Mouse (Mus musculus) liver, postnatal 0 days (tissue): ENCODE data around the gene Capzb. TPM values are rescaled to one million over a fixed set of nuclear protein-coding genes. Genes with fewer than 3 reads are reported as not detected.

Experiments
- ATAC-seq: fragments of 200-750 bp; cut with Nextera tagmentation; 2 replicates; pipeline ENCODE4 v1.8.0; 2017; ENCODE audit warnings: mild to moderate bottlenecking, moderate library complexity
- DNase-seq: peaks from one replicate; pipeline ENCODE4 v3.0.0-alpha.2; 2016
- H3K27ac ChIP-seq: fragments of 300-500 bp; sonication (generic); 2 replicates; pipeline ENCODE4 v1.5.1; 2014; ENCODE audit warnings: antibody characterized with exemption, moderate library complexity, mild to moderate bottlenecking, low read depth
- H3K27me3 ChIP-seq: fragments of 300-500 bp; sonication (generic); 2 replicates; pipeline ENCODE4 v1.6.1; 2014; ENCODE audit warnings: low read length, control low read depth, mixed read lengths; ENCODE audit not compliant: insufficient read depth
- H3K36me3 ChIP-seq: fragments of 300-500 bp; sonication (generic); replicated peaks from 2 replicates; pipeline ENCODE4 v1.6.1; 2014; ENCODE audit warnings: mild to moderate bottlenecking, control low read depth, low read length, moderate library complexity, mixed read lengths; ENCODE audit not compliant: insufficient read depth
- H3K4me1 ChIP-seq: fragments of 300-500 bp; sonication (generic); 2 replicates; pipeline ENCODE4 v1.6.1; 2014; ENCODE audit warnings: antibody characterized with exemption, mild to moderate bottlenecking, control low read depth; ENCODE audit not compliant: insufficient read depth
- H3K4me2 ChIP-seq: fragments of 300-500 bp; sonication (generic); 2 replicates; pipeline ENCODE4 v1.6.1; 2014; ENCODE audit warnings: low read depth, mild to moderate bottlenecking, low read length, moderate library complexity, mixed read lengths
- H3K4me3 ChIP-seq: fragments of 300-500 bp; sonication (generic); 2 replicates; pipeline ENCODE4 v1.5.1; 2014; ENCODE audit warnings: low read depth, low read length
- H3K9ac ChIP-seq: fragments of 300-500 bp; sonication (generic); replicated peaks from 2 replicates; pipeline ENCODE4 v1.6.1; 2014; ENCODE audit warnings: mild to moderate bottlenecking, moderate library complexity
- H3K9me3 ChIP-seq: fragments of 300-500 bp; sonication (generic); 2 replicates; pipeline ENCODE4 v1.6.1; 2016; ENCODE audit warnings: mild to moderate bottlenecking, control low read depth, low read length, mixed read lengths
- CTCF ChIP-seq: sonication (generic); IDR thresholded peaks from 2 replicates; pipeline ENCODE4 v1.5.1; 2016; ENCODE audit warnings: antibody characterized with exemption, low read depth
- EP300 ChIP-seq: IDR thresholded peaks from 2 replicates; pipeline ENCODE4 v1.6.1; 2016; ENCODE audit warnings: antibody characterized with exemption, low read depth, mild to moderate bottlenecking
- WGBS: fragments of 180-500 bp; shearing (Covaris S2); extraction: QIAGEN DNeasy Blood & Tissue Kit; methylation state at CpG from one replicate; pipeline ENCODE4 v1.1.7; 2014; ENCODE audit not compliant: insufficient replicate concordance; 5-methylcytosine and 5-hydroxymethylcytosine counted together
- polyA plus RNA-seq: library from polyadenylated mRNA; unstranded; fragments of >200 nt; fragmentation: Nextera tagmentation; extraction: Ambion mirVana; gene quantifications from 2 replicates; pipeline ENCODE4 v1.2.1, GENCODE M21; 2015

The Capzb gene
- polyA plus RNA-seq, 1 experiment from 2014 or later = 143 TPM

DNA sequence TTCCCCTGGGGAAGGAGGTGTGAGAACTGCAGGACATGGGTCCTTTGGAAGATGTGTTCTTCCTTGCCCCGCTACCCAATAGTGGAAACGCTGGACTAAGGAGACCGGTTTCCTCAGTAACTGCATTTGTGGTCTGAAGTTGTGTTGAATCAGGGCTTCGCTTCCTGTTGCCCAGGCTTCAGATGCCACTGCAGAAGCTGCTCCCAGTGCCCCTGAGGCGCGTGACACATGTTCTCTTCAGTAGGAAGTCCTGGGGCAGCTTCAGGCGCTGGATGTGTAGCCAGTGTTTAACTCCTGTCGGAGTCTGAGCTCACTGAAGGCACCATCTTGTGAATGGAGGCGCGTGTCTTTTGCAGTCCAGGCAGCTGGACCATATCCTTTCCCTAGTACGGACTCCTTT is 4.8 kb upstream of the Capzb start:
- H3K4me2 ChIP-seq = no peak overlapping the region
- H3K9me3 ChIP-seq = no peaks in the 10 kb centered on the region
- no peak overlapping the region for H3K4me3 ChIP-seq
- H3K4me1 ChIP-seq = peaks cover 10% of the 10 kb centered on the region
- no peak overlapping the region for H3K9ac ChIP-seq
- DNase-seq = peak; percentile 45
- no peak for ATAC-seq
- TF ChIP-seq CTCF (no peak), EP300 (no peak)
- no peaks in the 10 kb centered on the region for H3K27me3 ChIP-seq
- peak overlapping the region; percentile 24 for H3K27ac ChIP-seq
- 42% methylated on average over 11 of the region's 11 CpGs for WGBS
- H3K36me3 ChIP-seq = no peaks in the 10 kb centered on the region

GRCm38 (mm10) chr4:139191605-139192498 is 847 bp upstream of the Capzb start:
- peak overlapping the region; percentile 99 for H3K4me3 ChIP-seq
- ATAC-seq (peak; percentile 79), DNase-seq (no peak)
- WGBS = 7% methylated on average over 19 of the region's 19 CpGs
- no peaks in the 10 kb centered on the region for H3K36me3 ChIP-seq
- H3K4me1 ChIP-seq = peaks cover 46% of the 10 kb centered on the region
- H3K9me3 ChIP-seq = no peaks in the 10 kb centered on the region
- H3K27me3 ChIP-seq = no peaks in the 10 kb centered on the region
- peak overlapping the region; percentile 78 for H3K9ac ChIP-seq
- H3K27ac ChIP-seq = peak overlapping the region; percentile 94
- TF ChIP-seq EP300 = no peak
- TF ChIP-seq CTCF = no peak
- peak overlapping the region; percentile 93 for H3K4me2 ChIP-seq

DNA sequence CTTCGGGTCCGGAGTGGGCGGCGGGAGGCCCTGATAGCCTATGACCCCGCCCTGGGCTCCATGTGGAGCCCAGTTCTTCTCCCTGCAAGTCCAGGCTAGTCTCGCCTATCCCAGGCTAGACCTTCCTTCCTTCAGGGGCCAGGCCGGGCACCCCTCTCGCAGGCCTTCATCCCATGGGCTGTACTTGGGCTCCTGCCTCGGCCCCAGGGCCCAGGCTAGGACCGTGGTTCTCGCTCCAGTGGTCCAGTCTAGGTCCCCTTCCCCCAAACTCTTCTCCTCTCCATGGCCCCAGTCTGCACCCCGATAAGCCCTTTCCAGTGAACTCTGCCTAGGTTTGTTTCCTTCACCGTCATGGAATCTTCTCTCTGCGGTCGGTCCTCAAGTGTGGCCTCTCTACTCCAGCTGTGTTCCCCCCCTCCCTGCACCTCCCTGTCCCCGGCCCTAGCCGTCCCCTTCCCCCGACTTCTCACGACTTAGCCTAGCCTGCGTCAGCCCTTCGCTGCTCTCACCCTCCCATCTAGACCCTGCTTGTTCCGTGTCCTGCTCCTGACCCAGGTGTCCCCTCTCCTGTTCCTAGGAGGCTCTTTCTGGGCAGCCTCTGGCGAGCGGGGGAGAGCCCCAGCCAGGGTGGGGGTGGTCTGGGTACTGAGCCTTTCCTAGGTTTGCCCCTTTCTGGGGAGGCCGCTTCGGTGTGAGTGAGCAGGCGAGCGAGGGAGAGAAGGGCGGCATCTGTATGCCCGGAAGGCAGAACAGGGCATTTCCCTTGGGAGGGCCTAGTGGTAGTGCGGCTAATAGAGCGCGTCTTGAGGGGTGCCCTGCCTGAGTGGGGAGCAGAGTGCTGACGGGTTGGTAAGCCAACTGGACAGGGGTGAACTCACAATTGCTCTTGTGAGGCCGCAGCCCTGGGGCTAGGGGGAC is 736 bp downstream of the Capzb start:
- DNase-seq = peak; percentile 47
- ATAC-seq = peak; percentile 20

DNA sequence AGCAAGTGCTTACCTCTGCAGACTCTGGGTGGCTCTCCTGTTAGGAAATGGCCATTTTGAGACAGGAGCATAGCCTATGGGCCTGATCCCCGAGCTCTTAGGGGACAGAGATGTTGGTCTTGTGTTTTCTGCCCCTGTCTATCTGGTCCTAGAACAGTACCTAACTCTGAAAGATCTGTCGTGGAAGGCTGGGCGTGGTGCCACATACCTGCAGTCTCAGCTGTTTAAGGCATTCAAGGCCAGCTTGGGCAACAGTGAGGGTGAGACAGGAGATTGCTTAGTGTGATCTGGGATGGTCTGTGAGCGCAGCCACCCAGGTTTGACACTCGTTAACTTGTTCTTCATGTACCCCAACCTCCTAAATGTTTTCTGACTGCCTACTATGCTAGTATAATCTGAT is 2.4 kb downstream of the Capzb start:
- no peaks in the 10 kb centered on the region; the same call in 1 of the 2 replicates for H3K36me3 ChIP-seq
- peaks cover 79% of the 10 kb centered on the region for H3K4me1 ChIP-seq
- peak overlapping the region; percentile 93; the same call in 1 of the 2 replicates for H3K4me2 ChIP-seq
- H3K27ac ChIP-seq = no peak overlapping the region; the same call in 1 of the 2 replicates
- no peak overlapping the region; the same call in 1 of the 2 replicates for H3K9ac ChIP-seq
- ATAC-seq (no peak), DNase-seq (no peak)
- 57% methylated on average over 5 of the region's 5 CpGs for WGBS
- H3K27me3 ChIP-seq = no peaks in the 10 kb centered on the region
- no peak for TF ChIP-seq EP300
- TF ChIP-seq CTCF = no peak
- H3K4me3 ChIP-seq = no peak overlapping the region
- no peaks in the 10 kb centered on the region for H3K9me3 ChIP-seq

More for the DNA sequence above, 736 bp downstream of the Capzb start:
- peak overlapping the region; percentile 96 for H3K9ac ChIP-seq
- H3K4me2 ChIP-seq = peak overlapping the region; percentile 93
- peak overlapping the region; percentile 94 for H3K27ac ChIP-seq
- no peaks in the 10 kb centered on the region for H3K9me3 ChIP-seq
- H3K27me3 ChIP-seq = no peaks in the 10 kb centered on the region
- peaks cover 62% of the 10 kb centered on the region for H3K4me1 ChIP-seq
- 2% methylated on average over 34 of the region's 35 CpGs for WGBS
- TF ChIP-seq CTCF (no peak), EP300 (no peak)
- peak overlapping the region; percentile 99 for H3K4me3 ChIP-seq
- H3K36me3 ChIP-seq = no peaks in the 10 kb centered on the region

DNA sequence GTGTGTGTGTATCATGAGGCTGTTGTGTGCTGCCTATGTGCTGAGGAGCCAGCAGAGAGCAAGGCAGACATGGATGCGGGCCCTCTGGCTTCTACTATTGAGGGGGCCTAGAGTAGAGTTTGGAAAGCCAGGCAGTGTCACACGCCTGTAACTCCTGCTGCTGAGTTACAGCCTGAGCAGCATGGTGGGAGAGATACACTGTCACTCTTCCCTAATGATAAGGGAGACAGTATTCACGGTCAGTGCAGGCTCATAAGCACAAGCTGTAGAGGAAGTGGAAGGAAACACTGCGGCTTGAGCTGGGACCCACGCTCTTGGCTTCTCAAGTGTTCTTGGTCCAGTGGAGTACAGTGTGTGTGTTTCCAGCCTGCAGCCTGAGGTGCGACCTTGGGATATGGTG is 3.8 kb downstream of the Capzb start:
- peak overlapping the region; percentile 70; the same call in 1 of the 2 replicates for H3K27ac ChIP-seq
- peaks cover 86% of the 10 kb centered on the region for H3K4me1 ChIP-seq
- H3K9ac ChIP-seq = peak overlapping the region; percentile 41; the same call in 1 of the 2 replicates
- DNase-seq = no peak
- TF ChIP-seq CTCF (no peak), EP300 (no peak)
- H3K27me3 ChIP-seq = no peaks in the 10 kb centered on the region
- H3K4me3 ChIP-seq = no peak overlapping the region
- ATAC-seq = no peak
- no peaks in the 10 kb centered on the region for H3K9me3 ChIP-seq
- 31% methylated on average over 6 of the region's 6 CpGs for WGBS
- H3K4me2 ChIP-seq = peak overlapping the region; percentile 45
- H3K36me3 ChIP-seq = no peaks in the 10 kb centered on the region; the same call in 1 of the 2 replicates

GRCm38 (mm10) chr4:139196949-139197348 is 4.2 kb downstream of the Capzb start:
- no peak for ATAC-seq
- no peak overlapping the region for H3K4me3 ChIP-seq
- H3K27ac ChIP-seq = peak overlapping the region; percentile 70; the same call in 1 of the 2 replicates
- no peaks in the 10 kb centered on the region; the same call in 1 of the 2 replicates for H3K36me3 ChIP-seq
- H3K4me2 ChIP-seq = peak overlapping the region; percentile 45
- no peaks in the 10 kb centered on the region for H3K9me3 ChIP-seq
- no peak for DNase-seq
- peak overlapping the region; percentile 41; the same call in 1 of the 2 replicates for H3K9ac ChIP-seq
- peaks cover 87% of the 10 kb centered on the region for H3K4me1 ChIP-seq
- no peaks in the 10 kb centered on the region for H3K27me3 ChIP-seq
- WGBS = 41% methylated on average over 6 of the region's 6 CpGs
- TF ChIP-seq CTCF = no peak
- no peak for TF ChIP-seq EP300
